Mouse (Mus musculus) E14TG2a.4 (cell line): ENCODE results near the gene Pi4kb.

Source experiments
- CTCF ChIP-seq: conservative IDR thresholded peaks from 2 replicates; pipeline ENCODE4 v1.5.1; 2014; ENCODE audit warnings: low read length
- NANOG ChIP-seq: IDR thresholded peaks from 2 replicates; pipeline ENCODE4 v1.6.1; 2014; ENCODE audit warnings: borderline replicate concordance, low read length, mixed read lengths
- POU5F1 ChIP-seq: IDR thresholded peaks from 2 replicates; pipeline ENCODE4 v1.6.1; 2014; ENCODE audit warnings: low read length, borderline replicate concordance

DNA sequence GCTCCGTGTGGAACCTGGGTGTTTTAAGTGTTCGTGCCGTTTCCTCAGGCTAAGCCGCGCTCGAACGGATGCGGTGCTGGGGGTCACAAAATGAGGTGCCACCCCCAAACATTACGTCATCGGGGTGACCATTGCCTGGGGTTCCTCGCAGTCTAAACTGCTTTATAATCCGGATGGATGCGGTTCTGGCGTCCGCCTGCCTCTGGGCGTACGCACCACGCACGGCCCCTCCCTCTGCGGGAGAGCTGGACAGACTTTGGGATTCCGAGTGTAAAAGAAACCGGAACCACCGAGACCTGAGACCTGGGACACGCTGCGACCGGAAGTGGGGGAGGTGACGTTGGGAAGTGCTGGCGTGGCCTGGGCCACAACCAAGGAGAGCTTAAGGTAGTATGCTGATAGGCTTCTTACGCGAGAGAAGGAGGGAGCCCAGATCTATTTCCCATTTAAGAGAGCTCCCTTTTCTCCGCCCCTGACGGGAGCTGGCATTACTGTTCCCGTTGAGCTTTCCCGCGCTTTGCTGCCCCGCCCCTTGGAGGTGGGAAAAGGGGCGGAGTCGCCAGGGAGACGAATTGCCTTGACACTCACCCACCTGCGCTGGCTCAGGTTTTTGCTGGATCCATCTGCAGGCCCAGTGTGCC lies 41.5 kb downstream of the Pi4kb start:
- TF ChIP-seq CTCF (no peak), NANOG (no peak), POU5F1 (no peak)
